Comparison of ENCODE assay signal across 27 mouse cellular contexts in the genomic region with DNA sequence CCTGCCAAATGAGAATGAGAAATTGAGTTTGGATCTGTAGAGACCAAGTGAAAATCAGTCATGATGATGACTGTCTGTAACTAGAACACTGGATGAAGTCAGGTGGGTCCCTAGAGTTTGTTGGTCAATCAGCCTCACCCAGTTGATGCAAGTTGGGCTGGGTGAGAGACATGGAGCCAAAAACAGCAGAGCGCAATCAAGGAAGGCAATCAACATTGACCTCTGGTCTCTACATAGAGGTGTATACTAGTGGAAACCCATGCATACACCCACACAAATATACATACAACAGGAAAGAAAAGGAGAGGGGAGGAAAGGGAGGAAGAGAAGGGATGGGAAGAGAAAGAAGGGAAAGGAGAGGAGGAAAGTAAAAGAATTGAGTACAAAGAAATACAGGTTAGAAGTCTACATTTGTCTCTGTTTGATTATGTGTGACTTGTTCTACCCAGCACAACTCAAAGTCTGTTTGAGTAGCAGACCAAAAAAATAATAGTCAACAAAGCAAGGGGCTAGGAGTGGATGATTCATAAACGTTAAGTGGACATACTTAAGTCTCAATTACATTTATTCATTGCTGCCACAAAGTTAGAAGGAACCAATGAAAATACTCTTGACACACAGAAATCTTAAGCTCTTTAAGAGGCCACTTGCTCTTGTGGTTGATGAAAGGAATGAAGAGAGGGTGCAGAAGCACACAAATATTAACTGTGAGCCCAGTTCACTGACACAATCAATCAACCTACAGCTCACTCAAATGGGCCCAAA.
DNase-seq lines count a peak whose midpoint lies in the region; ATAC-seq and TF ChIP-seq lines count a peak whose summit lies in the region.
"Had no signal": no experiment of that assay in that cellular context is flagged by ENCODE, and none has a peak within 500 bp of the region (broad histone marks: within the 10 kb centered on the region; RNA-seq: fewer than 3 reads in every experiment).

No protein-coding gene starts in this region.

- peak overlapping the region; percentile 30; the same call in 1 of the 2 replicates for H3K27ac ChIP-seq in lung, embryonic 14.5 days (ENCODE audit: low read depth)
- H3K27ac ChIP-seq in midbrain, embryonic 11.5 days (ENCODE audit: low read depth, low read length) = no peak overlapping the region
- no peak overlapping the region for H3K27ac ChIP-seq in midbrain, postnatal 0 days (ENCODE audit: low read depth, low read length)
- H3K27ac ChIP-seq in kidney, adult 2 months (ENCODE audit: insufficient read depth, low read depth, low read length) = no peak overlapping the region
- H3K27ac ChIP-seq: embryonic facial prominence, embryonic 12.5 days; embryonic facial prominence, embryonic 15.5 days; heart, embryonic 15.5 days; hindbrain, embryonic 10.5 days; hindbrain, embryonic 13.5 days had no signal

- H3K4me3 ChIP-seq in lung, embryonic 14.5 days (ENCODE audit: low read depth, low read length) = no peak overlapping the region
- H3K4me3 ChIP-seq in midbrain, embryonic 11.5 days (ENCODE audit: low read depth, low read length) = no peak overlapping the region
- no peak overlapping the region for H3K4me3 ChIP-seq in midbrain, postnatal 0 days (ENCODE audit: low read depth, low read length)
- no peak overlapping the region for H3K4me3 ChIP-seq in kidney, adult 2 months (ENCODE audit: insufficient read depth, low read depth, low read length)
- H3K4me3 ChIP-seq: embryonic facial prominence, embryonic 12.5 days; embryonic facial prominence, embryonic 15.5 days; heart, embryonic 12.5 days; heart, embryonic 15.5 days; hindbrain, embryonic 10.5 days; hindbrain, embryonic 13.5 days had no signal

- no peak overlapping the region for H3K4me2 ChIP-seq in lung, embryonic 14.5 days
- no peak overlapping the region for H3K4me2 ChIP-seq in midbrain, embryonic 11.5 days
- no peak overlapping the region for H3K4me2 ChIP-seq in midbrain, postnatal 0 days (ENCODE audit: low read depth, low read length, poor library complexity, severe bottlenecking)
- H3K4me2 ChIP-seq: embryonic facial prominence, embryonic 12.5 days; embryonic facial prominence, embryonic 15.5 days; heart, embryonic 12.5 days; heart, embryonic 15.5 days; hindbrain, embryonic 13.5 days had no signal

- H3K36me3 ChIP-seq in lung, embryonic 14.5 days (ENCODE audit: insufficient read depth) = no peaks in the 10 kb centered on the region
- no peaks in the 10 kb centered on the region for H3K36me3 ChIP-seq in midbrain, embryonic 11.5 days (ENCODE audit: control insufficient read depth, insufficient read depth, low read length)
- H3K36me3 ChIP-seq in midbrain, postnatal 0 days (ENCODE audit: insufficient read depth, low read length) = no peaks in the 10 kb centered on the region
- H3K36me3 ChIP-seq in kidney, adult 2 months (ENCODE audit: control insufficient read depth, insufficient read depth, low read length) = no peaks in the 10 kb centered on the region
- H3K36me3 ChIP-seq: embryonic facial prominence, embryonic 12.5 days; embryonic facial prominence, embryonic 15.5 days; heart, embryonic 12.5 days; heart, embryonic 15.5 days; hindbrain, embryonic 10.5 days; hindbrain, embryonic 13.5 days had no signal

- H3K9ac ChIP-seq in lung, embryonic 14.5 days = no peak overlapping the region
- no peak overlapping the region for H3K9ac ChIP-seq in midbrain, embryonic 11.5 days (ENCODE audit: low read length)
- no peak overlapping the region for H3K9ac ChIP-seq in midbrain, postnatal 0 days (replicated peaks; ENCODE audit: low read length, poor library complexity, severe bottlenecking)
- H3K9ac ChIP-seq: embryonic facial prominence, embryonic 12.5 days; embryonic facial prominence, embryonic 15.5 days; forebrain, postnatal 0 days; heart, embryonic 12.5 days; heart, embryonic 15.5 days; hindbrain, embryonic 13.5 days had no signal

- WGBS in lung, embryonic 14.5 days = 75% methylated on average over 2 of the region's 2 CpGs
- WGBS in midbrain, embryonic 11.5 days = 93% methylated on average over 2 of the region's 2 CpGs
- 89% methylated on average over 2 of the region's 2 CpGs for WGBS in midbrain, postnatal 0 days
- WGBS in kidney, adult 2 months = 93% methylated on average over 2 of the region's 2 CpGs

- ATAC-seq in lung, embryonic 14.5 days (ENCODE audit: insufficient read depth) = peak; percentile 82
- ATAC-seq in midbrain, embryonic 11.5 days (ENCODE audit: low FRiP score) = no peak
- no peak for ATAC-seq in midbrain, postnatal 0 days (ENCODE audit: low FRiP score)
- ATAC-seq: CD4-positive, CD25-positive, alpha-beta regulatory T cell, adult 4 months; forebrain, embryonic 14.5 days; forebrain, postnatal 0 days; hindbrain, embryonic 16.5 days had no signal

- H3K4me1 ChIP-seq in lung, embryonic 14.5 days (ENCODE audit: insufficient read depth) = no peaks in the 10 kb centered on the region
- no peaks in the 10 kb centered on the region for H3K4me1 ChIP-seq in midbrain, embryonic 11.5 days (ENCODE audit: control insufficient read depth, insufficient read depth, low read length)
- no peaks in the 10 kb centered on the region for H3K4me1 ChIP-seq in midbrain, postnatal 0 days (ENCODE audit: insufficient read depth, low read length)
- H3K4me1 ChIP-seq in kidney, adult 2 months (ENCODE audit: control insufficient read depth, insufficient read depth, low read length) = 0 out of 2 replicates have a peak, but pooled peaks cover 3% of the 10 kb centered on the region
- H3K4me1 ChIP-seq: embryonic facial prominence, embryonic 12.5 days; embryonic facial prominence, embryonic 15.5 days; heart, embryonic 12.5 days; heart, embryonic 15.5 days; hindbrain, embryonic 10.5 days; hindbrain, embryonic 13.5 days had no signal

- H3K9me3 ChIP-seq in lung, embryonic 14.5 days (ENCODE audit: low read depth, low read length) = no peaks in the 10 kb centered on the region
- no peaks in the 10 kb centered on the region for H3K9me3 ChIP-seq in midbrain, embryonic 11.5 days (ENCODE audit: control insufficient read depth, low read length)
- no peaks in the 10 kb centered on the region for H3K9me3 ChIP-seq in midbrain, postnatal 0 days (ENCODE audit: low read length)
- H3K9me3 ChIP-seq: embryonic facial prominence, embryonic 12.5 days; embryonic facial prominence, embryonic 15.5 days; heart, embryonic 12.5 days; heart, embryonic 15.5 days; hindbrain, embryonic 10.5 days; hindbrain, embryonic 13.5 days had no signal

- no peak for TF ChIP-seq POLR2A in kidney, adult 2 months (IDR thresholded peaks at IDR 0.05; ENCODE audit: low read depth, low read length)

- H3K27me3 ChIP-seq in lung, embryonic 14.5 days (ENCODE audit: insufficient read depth, low read length) = no peaks in the 10 kb centered on the region
- H3K27me3 ChIP-seq in midbrain, embryonic 11.5 days (ENCODE audit: control insufficient read depth, insufficient read depth, low read length) = no peaks in the 10 kb centered on the region
- no peaks in the 10 kb centered on the region for H3K27me3 ChIP-seq in midbrain, postnatal 0 days (ENCODE audit: insufficient read depth, low read length)
- H3K27me3 ChIP-seq in kidney, adult 2 months (replicated peaks; ENCODE audit: control insufficient read depth, insufficient read depth, low read length) = no peaks in the 10 kb centered on the region
- H3K27me3 ChIP-seq: embryonic facial prominence, embryonic 12.5 days; embryonic facial prominence, embryonic 15.5 days; heart, embryonic 12.5 days; heart, embryonic 15.5 days; hindbrain, embryonic 13.5 days had no signal

- DNase-seq in lung, embryonic 14.5 days = peak; percentile 44
- DNase-seq in lung, postnatal 14 days = no peak
- peak; percentile 64 for DNase-seq in midbrain, embryonic 11.5 days (ENCODE audit: low spot score, missing footprints)
- no peak for DNase-seq in midbrain, postnatal 0 days (ENCODE audit: low spot score)
- DNase-seq in lung, postnatal 10 days = peak; percentile 9
- no peak for DNase-seq in kidney, adult 2 months
- no peak for DNase-seq in right cerebral cortex, adult 2 months (ENCODE audit: low spot score in 2 of 2)
- DNase-seq: adrenal gland, adult 2 months; adrenal gland, postnatal 14 days; cerebellum, adult 11 months; cerebellum, adult 2 months; cerebellum, adult 9-11 months; cerebellum, postnatal 25 days; forebrain, postnatal 0 days; gastrocnemius, postnatal 10 days; gastrocnemius, postnatal 36 days; heart, postnatal 10 days; heart, postnatal 36 days had no signal

- TF ChIP-seq CTCF in lung, embryonic 14.5 days (IDR thresholded peaks at IDR 0.05; ENCODE audit: low read depth) = no peak
- TF ChIP-seq CTCF in midbrain, postnatal 0 days (IDR thresholded peaks at IDR 0.05) = no peak
- TF ChIP-seq CTCF in kidney, adult 2 months (conservative IDR thresholded peaks at IDR 0.05; ENCODE audit: insufficient read depth, insufficient read length, low read depth, low read length) = no peak

Comparison
In these comparisons a context has a peak if more than half of its experiments do, and no peak if none do; other contexts are left out.
1. DNase-seq: peak in lung, embryonic 14.5 days (single experiment), midbrain, embryonic 11.5 days (single experiment) and lung, postnatal 10 days (single experiment); none in lung, postnatal 14 days (single experiment), midbrain, postnatal 0 days (single experiment), kidney, adult 2 months (single experiment) and right cerebral cortex, adult 2 months (0 of 2).